Mouse (Mus musculus) brain, adult 10 weeks (tissue): ENCODE results near the gene Tmem136. TPM values are rescaled to one million over a fixed set of nuclear protein-coding genes. Genes with fewer than 3 reads are reported as not detected.

Source experiments
- polyA plus RNA-seq: library from polyadenylated mRNA; stranded (reverse); fragments of 350-450 nt; fragmentation: Illumina TruSeq; extraction: RNeasy Lipid Tissue Mini Kit (QIAGEN cat#74804); gene quantifications from one replicate; pipeline ENCODE4 v1.2.3, GENCODE M21; 2015; ENCODE audit warnings: low read depth, low replicate concordance

The Tmem136 gene
- polyA plus RNA-seq: 15.7 TPM

DNA sequence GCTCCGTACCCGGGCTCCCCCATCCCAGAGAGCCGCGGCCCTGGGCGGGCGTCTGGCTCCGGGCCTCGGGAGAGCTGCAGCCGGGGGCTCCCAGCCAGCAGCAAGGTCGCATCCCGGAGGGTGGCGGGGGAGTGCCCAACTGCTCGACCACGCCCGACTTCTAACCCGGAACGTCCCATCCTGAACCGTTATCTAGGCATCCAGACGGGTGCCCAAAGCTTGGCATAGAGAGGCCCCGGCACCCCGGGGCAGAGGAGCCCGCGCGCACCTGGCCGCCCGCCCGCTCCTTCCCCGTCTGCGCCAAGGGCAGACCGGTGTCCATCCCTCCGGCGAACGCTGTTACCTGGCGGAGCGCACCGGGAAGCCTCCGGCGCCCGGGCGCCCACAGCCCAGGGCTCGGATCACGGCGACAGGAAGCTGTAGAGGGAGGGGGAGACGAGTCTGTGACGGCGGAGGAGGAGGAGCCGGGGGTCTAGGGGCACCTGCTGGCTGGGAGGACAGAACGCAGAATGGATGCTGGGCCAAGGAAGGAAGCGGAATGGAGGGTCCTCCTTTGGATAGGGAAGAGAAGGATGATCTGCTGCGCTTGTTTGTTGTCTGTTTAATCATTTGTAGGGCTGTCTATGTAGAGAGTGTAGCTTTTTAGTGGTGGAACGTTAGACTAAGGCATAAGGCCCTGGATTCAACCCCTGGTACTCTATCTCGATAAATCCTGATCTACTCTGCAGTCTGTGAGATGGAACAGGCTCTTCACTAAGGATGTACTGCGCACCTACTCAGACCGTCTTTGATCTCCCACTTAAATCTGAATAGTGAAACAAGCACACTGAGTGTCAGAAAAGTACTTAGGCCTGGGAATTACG is at the start of gene Tmem136:
Gene Tmem136 (minus strand): TSS at position 437 of the 863 bp plus-strand sequence.

DNA sequence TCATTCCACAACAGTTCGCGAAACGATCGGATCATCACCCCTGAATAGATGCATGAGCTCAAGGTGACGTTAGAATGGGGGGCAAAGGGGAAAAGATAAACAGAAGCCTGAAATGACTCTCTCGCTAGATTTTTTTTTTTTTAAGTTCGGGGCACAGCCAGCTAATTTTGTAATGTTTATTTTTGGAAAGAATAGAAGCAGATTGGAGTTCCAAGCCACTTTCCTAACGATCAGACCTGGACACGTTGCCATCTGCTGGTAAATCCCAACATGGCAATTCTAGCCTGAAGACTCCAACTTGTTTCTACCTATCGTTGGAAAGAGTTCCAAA is 9.2 kb downstream of the Tmem136 start, which contains the start of gene Arhgef12:
Gene Arhgef12 (minus strand): TSS at position 53 of the 331 bp plus-strand sequence.

Other genes with a start within 250 kb of the Tmem136 start
- gene Grik4, start 172.1 kb downstream of the Tmem136 start, polyA plus RNA-seq: 12.9 TPM
- 67.0 TPM for gene Arhgef12, start 9.3 kb downstream of the Tmem136 start, polyA plus RNA-seq
- gene Pou2f3, start 93.8 kb upstream of the Tmem136 start, polyA plus RNA-seq: 0.59 TPM
- gene Oaf, start 123.3 kb upstream of the Tmem136 start, polyA plus RNA-seq: 13.5 TPM
- gene Trim29, start 194.3 kb upstream of the Tmem136 start, polyA plus RNA-seq: not detected